Mouse (Mus musculus) lung, embryonic 14.5 days (tissue): ENCODE results near the gene Stx11. TPM values are rescaled to one million over a fixed set of nuclear protein-coding genes. Genes with fewer than 3 reads are reported as not detected.

Experiments
- ATAC-seq: fragments of 200-750 bp; cut with Nextera tagmentation; 2 replicates; pipeline ENCODE4 v1.8.0; 2017; ENCODE audit warnings: mild to moderate bottlenecking, moderate TSS enrichment, moderate library complexity; ENCODE audit not compliant: insufficient read depth
- DNase-seq: peaks from one replicate; pipeline ENCODE4 v3.0.0-alpha.2; 2015
- H3K27ac ChIP-seq: fragments of 300-500 bp; sonication (generic); 2 replicates; pipeline ENCODE4 v1.5.1; 2014; ENCODE audit warnings: low read depth, mild to moderate bottlenecking, moderate library complexity
- H3K27me3 ChIP-seq: fragments of 300-500 bp; sonication (generic); 2 replicates; pipeline ENCODE4 v1.6.1; 2014; ENCODE audit warnings: low read length, control low read depth; ENCODE audit not compliant: insufficient read depth
- H3K36me3 ChIP-seq: fragments of 300-500 bp; sonication (generic); 2 replicates; pipeline ENCODE4 v1.6.1; 2014; ENCODE audit warnings: control low read depth; ENCODE audit not compliant: insufficient read depth
- H3K4me1 ChIP-seq: fragments of 300-500 bp; sonication (generic); 2 replicates; pipeline ENCODE4 v1.6.1; 2014; ENCODE audit warnings: antibody characterized with exemption, control low read depth; ENCODE audit not compliant: insufficient read depth
- H3K4me2 ChIP-seq: fragments of 300-500 bp; sonication (generic); 2 replicates; pipeline ENCODE4 v1.6.1; 2014; ENCODE audit warnings: mild to moderate bottlenecking
- H3K4me3 ChIP-seq: fragments of 300-500 bp; sonication (generic); 2 replicates; pipeline ENCODE4 v1.5.1; 2014; ENCODE audit warnings: low read depth, low read length
- H3K9ac ChIP-seq: fragments of 300-500 bp; sonication (generic); 2 replicates; pipeline ENCODE4 v1.6.1; 2014
- H3K9me3 ChIP-seq: fragments of 300-500 bp; sonication (generic); 2 replicates; pipeline ENCODE4 v1.6.1; 2016; ENCODE audit warnings: low read depth, low read length, control low read depth
- CTCF ChIP-seq: IDR thresholded peaks from 2 replicates; pipeline ENCODE4 v1.5.1; 2016; ENCODE audit warnings: antibody characterized with exemption, low read depth
- WGBS: fragments of 180-500 bp; shearing (Covaris S2); extraction: QIAGEN DNeasy Blood & Tissue Kit; methylation state at CpG from one replicate; pipeline ENCODE4 v1.1.7; 2014; 5-methylcytosine and 5-hydroxymethylcytosine counted together
- polyA plus RNA-seq: library from polyadenylated mRNA; unstranded; fragments of >200 nt; fragmentation: Nextera tagmentation; extraction: Ambion mirVana; gene quantifications from 2 replicates; pipeline ENCODE4 v1.2.1, GENCODE M21; 2014

Gene Stx11
- polyA plus RNA-seq = 1.4 and 2.3 TPM in 2 replicates

DNA sequence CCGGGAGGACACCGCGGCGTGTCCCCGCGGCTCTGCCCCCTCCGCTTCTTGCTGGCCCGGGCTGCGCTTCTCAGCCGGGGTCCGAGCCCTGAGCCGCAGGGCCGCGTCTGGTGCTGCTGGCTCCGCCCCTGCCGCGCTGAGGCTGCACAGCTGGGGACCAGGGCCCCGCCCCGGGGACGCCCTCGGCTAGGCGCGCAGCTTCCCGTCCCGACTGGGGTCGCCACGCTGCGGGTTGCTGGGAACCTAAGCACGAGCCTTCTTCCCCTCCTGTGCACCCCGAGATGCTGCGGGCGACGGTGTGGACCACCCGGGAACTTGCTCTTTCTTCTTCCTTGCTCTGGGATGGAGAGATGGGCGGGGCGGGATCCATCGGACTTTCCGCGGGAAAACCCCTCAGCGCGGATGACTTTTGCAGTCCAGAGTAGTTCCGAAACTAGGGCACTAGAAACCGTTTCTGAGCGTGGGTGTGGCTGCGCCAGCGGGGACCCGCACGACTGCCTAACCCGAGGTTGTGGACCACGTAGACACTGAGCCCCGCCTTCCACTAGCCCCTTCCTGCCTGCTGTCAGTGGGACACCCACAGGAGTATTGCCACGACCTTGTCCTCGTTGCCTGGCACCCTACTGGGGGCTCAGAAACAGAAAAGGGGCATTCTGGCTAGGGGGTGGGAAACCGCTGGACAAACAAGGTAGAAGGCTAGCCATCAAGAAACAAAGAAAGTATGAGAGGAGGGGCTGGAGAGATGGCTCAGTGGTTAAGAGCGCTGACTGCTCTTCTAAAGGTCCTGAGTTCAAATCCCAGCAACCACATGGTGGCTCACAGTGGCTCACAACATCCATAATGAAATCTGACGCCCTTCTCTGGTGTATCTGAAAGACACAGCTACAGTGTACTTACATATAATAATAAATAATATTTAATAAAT, at the start of gene Stx11:
TSS of gene Stx11 (minus strand) at position 148 of the 925 bp plus-strand sequence.
- peak within 1 kb of the TSS; percentile 66 for H3K9ac ChIP-seq
- H3K27ac ChIP-seq = no peak within 1 kb of the TSS
- WGBS = 3% methylated on average over 54 of the region's 56 CpGs
- no peaks in the 10 kb centered on the region for H3K4me1 ChIP-seq
- H3K4me3 ChIP-seq = peak within 1 kb of the TSS; percentile 66
- TF ChIP-seq CTCF = no peak
- no peaks in the 10 kb centered on the region for H3K36me3 ChIP-seq
- H3K27me3 ChIP-seq = no peaks in the 10 kb centered on the region
- peak within 1 kb of the TSS; percentile 84 for H3K4me2 ChIP-seq
- H3K9me3 ChIP-seq = no peaks in the 10 kb centered on the region
- ATAC-seq (peak; percentile 97), DNase-seq (peak; percentile 84)

DNA sequence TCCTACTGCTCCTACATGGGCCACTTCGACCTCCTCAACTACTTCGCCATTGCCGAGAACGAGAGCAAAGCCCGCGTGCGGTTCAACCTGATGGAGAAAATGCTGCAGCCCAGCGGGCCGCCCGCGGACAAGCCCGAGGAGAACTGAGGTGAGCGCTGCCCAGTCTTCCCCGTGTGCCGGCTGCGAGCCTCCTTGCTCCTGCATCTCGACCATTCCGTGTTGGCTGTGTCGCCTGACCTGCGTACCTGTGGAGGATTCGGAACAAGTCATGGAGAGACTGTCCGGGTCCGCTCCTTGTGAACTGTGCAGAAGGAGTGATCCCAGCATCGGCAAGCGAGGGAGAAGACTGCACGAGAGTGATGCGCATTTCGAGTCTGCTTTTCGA, 44.6 kb upstream of the Stx11 start:
- ATAC-seq = peak; percentile 18
- WGBS = under 1% methylated on average over 29 of the region's 29 CpGs

DNA sequence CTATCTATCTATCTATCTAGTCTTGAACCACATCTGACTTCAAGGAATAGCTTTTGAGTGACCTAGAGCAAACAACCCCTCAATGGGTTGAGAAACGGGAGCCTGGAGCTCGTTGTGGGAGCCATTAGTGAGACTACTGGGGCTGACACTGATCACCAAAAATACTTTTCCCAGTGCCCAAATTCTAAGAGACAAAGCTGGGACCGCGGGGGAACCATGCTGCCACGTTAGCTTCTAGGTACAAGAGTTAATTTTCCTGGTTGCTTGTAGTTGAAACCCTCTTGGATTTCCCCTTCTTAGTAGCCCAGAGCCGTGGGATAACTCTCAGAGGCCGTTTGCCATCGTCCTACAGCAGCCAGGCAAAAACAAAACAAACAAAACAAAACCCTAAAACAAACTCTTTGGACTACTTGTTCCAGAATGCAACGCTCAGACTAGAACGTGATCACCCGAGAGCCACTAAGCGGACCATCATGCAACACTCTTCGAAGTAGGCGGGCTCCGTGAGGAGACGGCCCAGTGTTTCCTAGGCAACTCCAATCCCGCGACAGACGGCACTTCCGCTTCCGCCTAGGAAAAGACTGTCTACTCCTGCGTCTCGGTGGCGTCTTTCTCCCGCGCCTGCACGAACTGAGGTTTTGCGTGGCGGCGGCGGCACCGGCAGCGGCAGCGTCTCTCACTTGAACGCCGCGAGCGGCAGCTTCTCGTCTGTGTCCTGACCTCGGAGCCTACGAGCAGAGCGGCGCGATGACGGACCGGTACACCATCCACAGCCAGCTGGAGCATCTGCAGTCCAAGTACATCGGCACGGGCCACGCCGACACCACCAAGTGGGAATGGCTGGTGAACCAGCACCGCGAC, 44.0 kb upstream of the Stx11 start:
- TF ChIP-seq CTCF = no peak
- Histone ChIP-seq H3K27ac (peak overlapping the region; percentile 70), H3K4me1 (peaks cover 7% of the 10 kb centered on the region; the same call in 1 of the 2 replicates), H3K4me2 (peak overlapping the region; percentile 85), H3K4me3 (peak overlapping the region; percentile 89), H3K27me3 (no peaks in the 10 kb centered on the region), H3K9me3 (no peaks in the 10 kb centered on the region), H3K9ac (peak overlapping the region; percentile 80), H3K36me3 (peaks cover 8% of the 10 kb centered on the region; the same call in 1 of the 2 replicates)
- 3% methylated on average over 52 of the region's 52 CpGs for WGBS
- ATAC-seq (peak; percentile 100), DNase-seq (peak; percentile 99)

More for the DNA sequence above, 44.6 kb upstream of the Stx11 start:
- Histone ChIP-seq H3K36me3 (peaks cover 8% of the 10 kb centered on the region; the same call in 1 of the 2 replicates), H3K4me1 (peaks cover 7% of the 10 kb centered on the region; the same call in 1 of the 2 replicates), H3K27me3 (no peaks in the 10 kb centered on the region), H3K9me3 (no peaks in the 10 kb centered on the region), H3K9ac (peak overlapping the region; percentile 80), H3K4me3 (peak overlapping the region; percentile 89), H3K27ac (peak overlapping the region; percentile 58; the same call in 1 of the 2 replicates), H3K4me2 (peak overlapping the region; percentile 84)
- TF ChIP-seq CTCF = no peak
- no peak for DNase-seq

DNA sequence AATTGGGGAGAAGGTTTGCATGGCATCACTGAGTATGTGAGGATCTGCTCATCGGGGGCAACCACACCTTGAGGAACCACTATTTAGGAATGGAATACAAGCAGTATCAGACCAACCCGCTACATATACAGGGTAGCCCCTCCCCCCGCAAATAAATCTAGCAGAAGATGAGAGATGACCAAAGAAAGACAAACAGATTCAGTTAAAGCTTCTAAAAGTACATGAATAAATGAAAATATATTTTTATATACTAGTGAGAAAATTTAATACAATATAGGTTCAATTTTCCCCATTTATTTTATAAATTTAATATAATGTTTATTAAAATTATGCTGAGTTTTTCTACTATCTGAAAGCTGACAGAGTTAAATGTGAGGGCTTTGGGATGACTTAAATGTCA, 40.9 kb upstream of the Stx11 start, which contains the start of gene Sf3b5:
TSS of gene Sf3b5 (plus strand) at position 301 of the 400 bp plus-strand sequence.
- 81% methylated on average over 3 of the region's 3 CpGs for WGBS
- Histone ChIP-seq H3K9ac (no peak within 1 kb of the TSS), H3K4me3 (no peak within 1 kb of the TSS), H3K4me1 (peaks cover 7% of the 10 kb centered on the region; the same call in 1 of the 2 replicates), H3K36me3 (peaks cover 4% of the 10 kb centered on the region; the same call in 1 of the 2 replicates), H3K27ac (no peak within 1 kb of the TSS), H3K9me3 (no peaks in the 10 kb centered on the region), H3K27me3 (no peaks in the 10 kb centered on the region), H3K4me2 (no peak within 1 kb of the TSS)
- no peak for ATAC-seq
- DNase-seq = no peak
- no peak for TF ChIP-seq CTCF

DNA sequence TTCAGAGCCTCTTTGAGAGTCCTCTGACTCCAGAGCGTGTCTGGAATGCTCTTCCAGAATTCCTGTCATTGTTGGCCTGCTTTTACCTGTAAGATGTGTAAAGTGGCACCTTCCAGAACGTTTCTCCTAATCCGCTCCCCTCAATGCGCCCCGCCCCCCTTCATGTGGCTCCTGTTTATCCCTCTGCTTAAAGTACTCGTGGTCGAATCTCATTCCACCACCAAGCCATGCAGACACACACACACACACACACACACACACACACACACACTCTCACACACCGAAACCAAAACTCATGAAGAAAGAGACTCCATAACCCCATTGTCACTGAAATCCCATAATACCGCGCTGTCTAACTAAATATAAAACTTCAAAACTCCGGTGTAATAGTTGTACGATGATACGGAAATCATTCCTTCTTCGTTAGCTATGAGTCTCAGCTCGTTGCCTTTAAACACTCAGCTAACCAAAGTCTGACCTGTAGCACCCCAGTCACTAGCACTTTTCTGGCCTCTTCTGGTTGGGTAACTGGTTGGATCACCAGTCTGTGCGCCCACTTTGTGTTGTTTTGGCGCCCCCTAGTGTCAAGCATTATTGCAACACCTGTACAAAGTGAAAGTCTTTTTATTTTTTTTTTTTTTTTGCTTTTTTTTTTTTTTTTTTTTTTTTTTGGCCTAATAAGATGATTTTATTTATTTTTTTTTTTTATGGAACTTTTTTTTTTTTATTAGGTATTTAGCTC, 32.8 kb upstream of the Stx11 start:
- Histone ChIP-seq H3K36me3 (no peaks in the 10 kb centered on the region), H3K4me2 (peak overlapping the region; percentile 40), H3K9me3 (no peaks in the 10 kb centered on the region), H3K4me1 (no peaks in the 10 kb centered on the region), H3K4me3 (no peak overlapping the region), H3K27ac (no peak overlapping the region), H3K9ac (no peak overlapping the region), H3K27me3 (no peaks in the 10 kb centered on the region)
- peak; percentile 96 for DNase-seq
- peak; percentile 83 for ATAC-seq
- WGBS = 38% methylated on average over 17 of the region's 17 CpGs
- peak; percentile 85 for TF ChIP-seq CTCF

DNA sequence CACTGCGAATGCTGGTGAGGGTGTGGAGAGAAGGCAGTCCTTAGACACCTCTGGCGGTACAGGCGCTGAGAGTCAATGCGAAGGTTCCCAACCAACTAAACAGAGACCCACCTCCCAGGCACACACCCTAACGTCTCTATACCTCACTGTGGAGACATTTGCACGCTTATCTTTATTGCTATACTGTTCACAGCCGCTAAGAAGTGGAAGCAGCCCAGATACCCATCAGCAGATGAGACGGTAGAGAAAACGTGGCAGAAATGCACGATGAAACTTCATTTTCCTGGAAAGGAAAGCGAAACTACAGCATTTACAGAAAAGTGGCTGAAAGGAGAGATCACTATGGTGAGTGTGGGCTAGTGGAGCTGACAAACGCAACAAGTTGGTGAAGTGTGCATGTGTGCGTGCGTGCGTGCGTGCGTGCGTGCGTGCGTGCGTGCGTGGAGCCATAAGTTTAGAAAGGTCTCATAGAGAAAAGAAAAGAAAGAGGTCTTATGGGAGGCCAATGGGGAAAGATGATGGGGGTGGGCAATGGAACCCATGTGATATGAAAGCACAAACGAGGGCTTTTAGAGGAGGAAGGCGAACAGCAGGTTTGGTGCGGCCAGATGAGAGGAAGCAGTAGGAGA, 29.4 kb upstream of the Stx11 start:
- H3K4me1 ChIP-seq = no peaks in the 10 kb centered on the region
- H3K4me3 ChIP-seq = no peak overlapping the region
- WGBS = 83% methylated on average over 25 of the region's 25 CpGs
- ATAC-seq = no peak
- H3K36me3 ChIP-seq = no peaks in the 10 kb centered on the region
- no peaks in the 10 kb centered on the region for H3K27me3 ChIP-seq
- H3K4me2 ChIP-seq = no peak overlapping the region
- H3K9me3 ChIP-seq = no peaks in the 10 kb centered on the region
- H3K9ac ChIP-seq = no peak overlapping the region
- H3K27ac ChIP-seq = no peak overlapping the region
- no peak for TF ChIP-seq CTCF
- no peak for DNase-seq
